Mouse (Mus musculus): ENCODE measurements around the gene Klhdc4.

Gene Klhdc4

DNA sequence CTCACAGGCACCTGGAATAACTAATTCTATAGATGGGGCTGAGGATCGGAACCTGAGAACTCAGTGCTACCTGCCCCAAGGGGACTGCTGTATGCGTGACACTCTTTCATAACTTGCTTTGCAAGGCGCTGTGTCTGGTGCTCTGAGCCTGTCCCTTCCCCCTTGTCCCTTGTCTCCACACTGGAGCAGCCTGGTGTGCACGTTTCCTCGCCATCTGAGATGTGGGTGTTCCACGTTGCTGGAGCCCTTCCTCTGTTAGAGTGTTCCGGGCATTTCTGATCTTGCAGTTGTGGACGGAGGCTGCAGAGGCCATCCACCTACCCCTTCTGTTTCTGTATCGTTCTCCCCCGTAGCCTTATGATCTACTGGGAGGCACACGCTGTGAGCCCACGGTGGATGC lies 70.9 kb downstream of the Klhdc4 start:
- DNase-seq (ENCODE audit: low read depth, low spot score): no peak

DNA sequence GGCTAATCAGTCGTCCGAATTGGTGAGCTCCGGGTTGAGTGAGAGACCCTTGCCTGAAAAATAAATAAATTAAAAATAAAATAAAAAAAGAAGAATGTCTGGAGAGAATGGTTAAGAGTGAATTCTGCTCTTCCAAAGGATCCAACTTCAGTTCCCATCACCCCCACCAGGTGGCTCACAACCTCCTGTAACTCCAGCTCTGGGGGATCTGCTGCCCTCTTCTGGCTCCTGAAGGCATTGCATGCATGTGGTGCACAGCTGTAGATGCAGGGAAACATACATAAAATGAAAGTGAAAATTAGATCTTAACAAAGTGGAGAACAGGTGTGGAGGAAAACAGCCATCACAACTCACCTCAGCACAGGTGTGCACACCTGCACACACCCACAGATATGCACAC lies 78.0 kb downstream of the Klhdc4 start:
- DNase-seq (ENCODE audit: low read depth, low spot score): no peak

- no peak for DNase-seq (ENCODE audit: low read depth, low spot score)
These were observed 78.9 kb downstream of the Klhdc4 start for GRCm38 (mm10) chr8:121750512-121750911.

DNA sequence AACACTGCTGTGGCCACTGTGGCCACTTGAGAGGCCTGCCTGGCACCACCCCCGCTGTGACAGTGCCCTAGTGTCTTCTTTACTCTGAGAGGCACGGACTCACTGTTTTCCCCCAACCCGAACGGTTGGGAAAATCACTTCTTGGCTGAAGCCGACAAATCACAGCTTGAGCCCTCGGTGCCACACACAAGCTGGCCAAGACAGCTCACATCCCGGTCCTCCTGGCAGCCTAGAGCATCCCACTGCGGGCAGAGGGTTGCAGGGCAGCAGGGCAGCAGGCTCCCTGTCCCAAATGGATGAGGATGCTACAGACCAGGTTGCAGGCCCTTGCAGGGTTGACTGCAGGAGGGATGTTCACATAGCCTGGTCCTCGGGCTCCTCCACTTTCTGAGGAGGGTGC lies 79.9 kb downstream of the Klhdc4 start:
- no peak for DNase-seq (ENCODE audit: low read depth, low spot score)
